In the genomic region with DNA sequence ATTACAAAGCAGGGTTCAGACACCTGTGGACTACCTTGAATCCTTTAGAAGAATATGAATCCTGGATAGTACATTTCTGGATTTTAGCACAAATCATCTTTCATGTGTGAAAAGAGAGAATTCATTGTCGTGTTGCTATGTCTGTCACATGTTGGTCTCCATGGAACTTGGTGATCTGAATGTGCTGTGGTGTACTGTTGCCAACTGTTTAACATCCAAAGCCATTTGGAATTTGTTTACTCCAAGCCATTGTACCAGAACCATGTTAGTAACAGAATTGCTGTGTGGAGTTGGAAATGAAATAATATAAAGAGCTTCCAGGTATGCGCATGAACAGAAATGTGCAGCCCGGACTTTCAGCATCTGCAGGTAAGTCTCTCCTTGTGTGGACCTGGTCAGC, we compare ENCODE assay signal across 29 mouse cellular contexts. TPM values are rescaled to one million over a fixed set of nuclear protein-coding genes. Genes with fewer than 3 reads are reported as not detected.
"Had no signal": no experiment of that assay in that cellular context is flagged by ENCODE, and none has a peak within 500 bp of the region (broad histone marks: within the 10 kb centered on the region; RNA-seq: fewer than 3 reads in every experiment).

No protein-coding gene starts in this region.

- ATAC-seq: forebrain, embryonic 13.5 days; forebrain, embryonic 14.5 days; forebrain, embryonic 16.5 days; forebrain, postnatal 0 days had no signal

- H3K27ac ChIP-seq: embryonic facial prominence, embryonic 10.5 days; embryonic facial prominence, embryonic 12.5 days; embryonic facial prominence, embryonic 13.5 days; embryonic facial prominence, embryonic 15.5 days; forebrain, embryonic 10.5 days; forebrain, embryonic 12.5 days; forebrain, embryonic 13.5 days; gastrocnemius, adult 2 months; heart, adult 2 months had no signal

- H3K9ac ChIP-seq: embryonic facial prominence, embryonic 12.5 days; embryonic facial prominence, embryonic 13.5 days; embryonic facial prominence, embryonic 15.5 days; forebrain, embryonic 12.5 days; forebrain, embryonic 13.5 days; forebrain, postnatal 0 days had no signal

- DNase-seq: cerebellum, adult 2 months; cerebellum, adult 8-10 months; cerebellum, adult 9-10 months; cerebellum, adult 9-11 months; cerebellum, postnatal 10 days; cerebellum, postnatal 14 days; cerebellum, postnatal 25 days; cerebellum, postnatal 36 days; embryo, embryonic 11 days; forebrain, postnatal 0 days; gastrocnemius, adult 2 months; gastrocnemius, postnatal 10 days; gastrocnemius, postnatal 14 days; gastrocnemius, postnatal 25 days; gastrocnemius, postnatal 36 days; heart, adult 11 months; heart, adult 18-20 months; heart, adult 2 months had no signal

- H3K4me3 ChIP-seq: embryonic facial prominence, embryonic 10.5 days; embryonic facial prominence, embryonic 12.5 days; embryonic facial prominence, embryonic 13.5 days; embryonic facial prominence, embryonic 15.5 days; erythroblast, embryonic 14.5 days; forebrain, embryonic 10.5 days; forebrain, embryonic 12.5 days; forebrain, embryonic 13.5 days; gastrocnemius, adult 2 months; heart, adult 2 months had no signal

- H3K4me2 ChIP-seq: embryonic facial prominence, embryonic 12.5 days; embryonic facial prominence, embryonic 13.5 days; embryonic facial prominence, embryonic 15.5 days; forebrain, embryonic 12.5 days; forebrain, embryonic 13.5 days had no signal

- H3K4me1 ChIP-seq: embryonic facial prominence, embryonic 10.5 days; embryonic facial prominence, embryonic 12.5 days; embryonic facial prominence, embryonic 13.5 days; embryonic facial prominence, embryonic 15.5 days; forebrain, embryonic 10.5 days; forebrain, embryonic 12.5 days; forebrain, embryonic 13.5 days had no signal

- H3K27me3 ChIP-seq: embryonic facial prominence, embryonic 12.5 days; embryonic facial prominence, embryonic 13.5 days; embryonic facial prominence, embryonic 15.5 days; forebrain, embryonic 12.5 days; forebrain, embryonic 13.5 days had no signal

- H3K36me3 ChIP-seq: embryonic facial prominence, embryonic 10.5 days; embryonic facial prominence, embryonic 12.5 days; embryonic facial prominence, embryonic 13.5 days; embryonic facial prominence, embryonic 15.5 days; forebrain, embryonic 10.5 days; forebrain, embryonic 12.5 days had no signal

- H3K9me3 ChIP-seq: embryonic facial prominence, embryonic 10.5 days; embryonic facial prominence, embryonic 12.5 days; embryonic facial prominence, embryonic 13.5 days; embryonic facial prominence, embryonic 15.5 days; forebrain, embryonic 10.5 days; forebrain, embryonic 12.5 days; forebrain, embryonic 13.5 days had no signal

RNA-seq across cellular contexts. Expression of a gene that starts 41.3 kb away (rescaled TPM):
- total RNA-seq: granulocyte monocyte progenitor cell, adult 5-6 weeks had no signal
